Mouse (Mus musculus): ENCODE data around the gene Gm43064. TPM values are rescaled to one million over a fixed set of nuclear protein-coding genes. Genes with fewer than 3 reads are reported as not detected.
"Not testable (repeated sequence)": the region's sequence is repeated elsewhere in the genome, so short reads cannot be mapped to it uniquely, and the experiment has no call there.

Gene Gm43064
- total RNA-seq, 2 experiments from 2014 or later = 0.27 to 0.31 TPM

DNA sequence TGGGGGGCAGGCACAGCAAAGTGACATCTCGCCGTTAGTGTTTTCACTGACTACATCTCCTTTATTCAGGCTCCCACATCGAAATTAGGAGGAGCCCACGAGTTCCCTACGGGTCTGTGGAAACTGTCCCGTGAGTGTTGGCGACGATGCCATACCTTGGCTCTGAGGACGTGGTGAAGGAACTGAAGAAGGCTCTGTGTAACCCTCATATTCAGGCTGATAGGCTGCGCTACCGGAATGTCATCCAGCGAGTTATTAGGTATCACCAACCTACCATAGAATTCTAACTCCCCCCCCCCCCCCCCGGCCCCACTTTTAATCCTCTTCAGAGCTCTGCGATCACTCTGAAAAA, 402 bp downstream of the Gm43064 start:
- DNase-seq (ENCODE audit: low spot score in 2 of 2) = no peak
- peak overlapping the region; percentile 97 for H3K4me3 ChIP-seq
- peak overlapping the region; percentile 95 for H3K27ac ChIP-seq
- no peak for TF ChIP-seq CTCF (conservative IDR thresholded peaks at IDR 0.05)

DNA sequence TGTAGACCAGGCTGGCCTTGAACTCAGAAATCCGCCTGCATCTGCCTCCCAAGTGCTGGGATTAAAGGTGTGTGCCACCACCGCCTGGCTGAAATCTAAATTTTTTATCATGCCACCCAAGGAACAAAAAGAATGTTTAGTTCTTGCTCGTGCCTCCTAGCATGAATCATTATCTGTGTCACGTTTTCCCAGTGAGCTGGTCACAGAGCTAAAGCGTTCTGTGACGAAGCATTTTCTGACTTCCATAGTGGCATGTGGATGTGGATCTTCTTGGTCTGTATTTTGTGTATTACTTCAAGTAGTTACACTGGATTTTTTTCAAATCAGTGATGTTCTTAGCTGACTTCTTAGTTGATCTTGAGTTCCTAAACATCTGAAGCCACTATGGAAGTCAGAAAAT, 1.6 kb downstream of the Gm43064 start:
- Histone ChIP-seq H3K4me3 (no peak overlapping the region), H3K27ac (no peak overlapping the region)
- no peak for DNase-seq (ENCODE audit: low spot score in 2 of 2)
- TF ChIP-seq CTCF (conservative IDR thresholded peaks at IDR 0.05) = no peak

- no peak overlapping the region for H3K27ac ChIP-seq
- no peak for DNase-seq (ENCODE audit: low spot score in 2 of 2)
- TF ChIP-seq CTCF (conservative IDR thresholded peaks at IDR 0.05) = peak; percentile 39
- H3K4me3 ChIP-seq = no peak overlapping the region
Measured at GRCm38 (mm10) chr3:103827548-103827947, 18.2 kb downstream of the Gm43064 start.

DNA sequence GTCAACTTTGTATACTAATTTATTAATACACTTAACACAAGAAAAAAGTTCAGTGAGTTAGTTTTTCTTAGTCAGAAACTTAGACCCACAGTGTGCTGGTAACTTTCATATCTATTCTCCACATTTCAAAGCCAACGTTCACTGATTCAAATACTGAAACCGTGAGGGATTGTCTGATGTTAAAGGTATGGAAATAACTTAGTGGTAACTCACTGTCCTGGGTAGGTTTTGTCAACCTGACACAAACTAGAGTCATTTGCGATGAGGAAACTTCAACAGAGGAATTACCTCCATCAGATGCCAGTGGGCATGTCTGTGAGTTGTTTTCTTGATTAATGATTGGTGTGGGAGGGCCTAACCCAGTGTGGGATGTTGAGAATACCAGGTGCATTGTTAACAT, 19.7 kb downstream of the Gm43064 start:
- no peak for DNase-seq (ENCODE audit: low spot score in 2 of 2)
- TF ChIP-seq CTCF (conservative IDR thresholded peaks at IDR 0.05) = no peak
- Histone ChIP-seq H3K4me3 (no peak overlapping the region), H3K27ac (no peak overlapping the region)

DNA sequence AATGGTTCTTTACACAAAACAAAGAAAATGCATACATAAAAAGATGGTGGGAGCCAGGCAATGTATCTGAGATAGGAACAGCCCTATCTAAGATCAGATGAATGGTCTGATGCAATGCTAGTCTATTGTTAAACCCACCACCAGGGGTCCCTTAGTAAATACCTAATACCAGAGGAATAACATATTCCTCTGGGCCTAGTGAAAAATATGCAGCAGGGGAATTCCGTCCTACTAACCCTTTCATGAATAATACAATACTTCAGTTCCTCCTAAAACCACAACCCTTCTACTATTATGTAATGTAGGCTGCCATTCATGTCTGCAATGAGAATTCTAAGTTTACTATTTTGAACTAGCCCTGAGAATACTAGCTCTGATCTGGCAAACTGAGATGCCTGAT, 21.3 kb downstream of the Gm43064 start:
- DNase-seq (ENCODE audit: low spot score in 2 of 2); H3K27ac ChIP-seq: not testable (repeated sequence)
- peak; percentile 55 for TF ChIP-seq CTCF (conservative IDR thresholded peaks at IDR 0.05)

GRCm38 (mm10) chr3:103831146-103831545, 21.8 kb downstream of the Gm43064 start:
- no peak overlapping the region for H3K27ac ChIP-seq
- DNase-seq (ENCODE audit: low spot score in 2 of 2) = no peak
- no peak overlapping the region for H3K4me3 ChIP-seq
- TF ChIP-seq CTCF (conservative IDR thresholded peaks at IDR 0.05) = no peak

More for the DNA sequence above, 21.3 kb downstream of the Gm43064 start:
- H3K4me3 ChIP-seq = not testable (repeated sequence)

DNA sequence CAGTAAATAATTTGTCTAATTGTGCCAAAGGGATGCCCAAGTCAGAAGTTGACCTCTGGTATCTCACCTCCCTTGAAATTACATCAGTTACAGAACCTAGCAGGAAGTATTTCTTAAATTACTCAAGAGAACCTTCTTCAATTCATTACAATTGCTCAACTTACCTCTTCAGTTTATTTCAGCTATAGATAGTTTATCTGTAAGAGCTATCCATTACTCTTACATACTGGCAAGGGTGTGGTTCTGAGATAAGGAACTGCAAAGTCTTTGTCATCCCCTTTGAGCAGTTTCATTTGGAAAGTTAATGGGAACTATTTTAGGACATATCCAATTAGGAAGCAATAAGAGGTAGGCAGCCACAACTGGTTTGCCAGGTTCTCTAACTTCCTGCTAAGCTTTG, 23.1 kb downstream of the Gm43064 start, which contains the start of gene Bcl2l15:
Gene Bcl2l15, plus strand, starts transcription at position 176 of the 400 bp plus-strand sequence.
- Histone ChIP-seq H3K4me3 (no peak within 1 kb of the TSS), H3K27ac (no peak within 1 kb of the TSS)
- TF ChIP-seq CTCF (conservative IDR thresholded peaks at IDR 0.05) = no peak
- no peak for DNase-seq (ENCODE audit: low spot score in 2 of 2)

DNA sequence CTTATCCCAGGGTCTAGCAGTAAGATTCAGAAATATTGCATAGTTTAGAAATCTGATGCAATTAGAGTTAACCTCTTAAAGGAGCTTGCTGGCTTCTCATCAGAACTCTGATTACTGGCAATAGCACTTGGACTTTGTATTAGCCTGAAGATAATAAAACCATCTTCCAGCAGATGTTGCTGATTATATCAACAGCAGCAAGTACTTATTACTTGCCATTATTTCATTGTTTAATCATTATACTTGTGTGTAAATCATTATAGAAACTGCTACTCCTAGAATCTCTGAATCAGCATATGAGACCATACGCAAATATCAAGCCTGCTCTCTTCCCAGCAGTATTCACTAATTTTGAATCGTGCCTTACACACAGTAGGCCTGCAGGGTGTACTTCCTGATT, 24.6 kb downstream of the Gm43064 start:
- no peak for TF ChIP-seq CTCF (conservative IDR thresholded peaks at IDR 0.05)
- H3K4me3 ChIP-seq = no peak overlapping the region
- H3K27ac ChIP-seq = no peak overlapping the region
- no peak for DNase-seq (ENCODE audit: low spot score in 2 of 2)

DNA sequence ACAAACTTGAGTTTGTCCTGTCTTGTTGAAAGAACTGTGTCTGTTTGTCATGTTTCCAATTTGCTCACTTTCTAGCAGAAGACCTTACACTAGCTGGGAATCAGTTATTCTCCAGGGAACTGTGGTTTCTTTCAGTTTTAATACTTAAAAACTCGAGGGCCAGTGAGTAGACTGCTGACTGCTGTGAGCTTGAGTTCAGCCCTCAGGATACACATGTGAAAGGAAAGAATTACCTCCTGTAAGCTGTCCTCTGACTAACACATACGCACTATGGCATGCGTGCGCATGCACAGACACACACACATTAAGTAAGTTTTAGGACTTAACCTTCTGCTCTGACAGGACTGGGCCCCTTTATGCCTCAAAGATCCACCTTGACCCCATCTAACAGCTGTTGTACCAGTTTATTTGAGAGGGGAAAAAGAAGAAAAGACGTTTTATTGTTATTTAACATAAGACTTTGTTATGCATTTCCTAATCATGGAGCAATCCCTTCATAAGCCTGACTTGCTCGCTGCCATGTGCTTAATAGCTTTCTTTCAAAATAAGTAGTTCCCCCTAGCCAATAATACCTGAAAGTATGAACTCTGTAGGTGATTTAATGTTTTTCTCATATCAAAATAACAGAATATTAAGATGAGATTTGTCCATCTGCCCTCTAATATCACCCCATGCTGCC, 26.0 kb downstream of the Gm43064 start:
- no peak for DNase-seq (ENCODE audit: low spot score in 2 of 2)
- Histone ChIP-seq H3K4me3 (no peak overlapping the region), H3K27ac (peak overlapping the region; percentile 25; the same call in 1 of the 2 replicates)
- no peak for TF ChIP-seq CTCF (conservative IDR thresholded peaks at IDR 0.05)

- no peak for DNase-seq (ENCODE audit: low spot score in 2 of 2)
- TF ChIP-seq CTCF (conservative IDR thresholded peaks at IDR 0.05) = 0 out of 2 replicates have a peak, but pooled peaks have one; percentile 8
- Histone ChIP-seq H3K27ac (peak overlapping the region; percentile 25), H3K4me3 (peak overlapping the region; percentile 23; the same call in 1 of the 2 replicates)
Measured at GRCm38 (mm10) chr3:103835951-103836310, 26.6 kb downstream of the Gm43064 start.

- TF ChIP-seq CTCF (conservative IDR thresholded peaks at IDR 0.05) = no peak
- H3K4me3 ChIP-seq = peak overlapping the region; percentile 23; the same call in 1 of the 2 replicates
- peak overlapping the region; percentile 25 for H3K27ac ChIP-seq
- no peak for DNase-seq (ENCODE audit: low spot score in 2 of 2)
Measured at GRCm38 (mm10) chr3:103836453-103836852, 27.1 kb downstream of the Gm43064 start.

DNA sequence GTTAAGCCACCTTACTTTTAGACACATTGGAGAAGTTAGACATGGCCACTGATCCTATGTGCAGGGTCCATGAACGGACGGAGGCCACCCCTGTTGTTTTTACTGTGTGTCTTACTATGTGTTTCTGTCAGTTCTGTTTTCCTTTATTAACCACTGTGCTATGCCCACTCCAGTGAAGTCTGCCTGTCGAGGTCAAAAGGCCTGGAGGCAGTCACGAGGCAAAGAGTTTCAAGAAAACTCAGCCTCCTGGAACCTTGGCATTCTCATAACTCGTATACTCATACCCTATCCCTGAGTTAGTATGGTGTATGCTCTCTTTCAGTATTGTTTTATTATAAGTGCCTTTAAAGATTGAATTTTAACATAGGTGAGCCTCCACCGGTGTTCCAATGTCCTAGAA, 30.3 kb downstream of the Gm43064 start:
- Histone ChIP-seq H3K4me3 (no peak overlapping the region), H3K27ac (no peak overlapping the region)
- no peak for DNase-seq (ENCODE audit: low spot score in 2 of 2)
- no peak for TF ChIP-seq CTCF (conservative IDR thresholded peaks at IDR 0.05)

DNA sequence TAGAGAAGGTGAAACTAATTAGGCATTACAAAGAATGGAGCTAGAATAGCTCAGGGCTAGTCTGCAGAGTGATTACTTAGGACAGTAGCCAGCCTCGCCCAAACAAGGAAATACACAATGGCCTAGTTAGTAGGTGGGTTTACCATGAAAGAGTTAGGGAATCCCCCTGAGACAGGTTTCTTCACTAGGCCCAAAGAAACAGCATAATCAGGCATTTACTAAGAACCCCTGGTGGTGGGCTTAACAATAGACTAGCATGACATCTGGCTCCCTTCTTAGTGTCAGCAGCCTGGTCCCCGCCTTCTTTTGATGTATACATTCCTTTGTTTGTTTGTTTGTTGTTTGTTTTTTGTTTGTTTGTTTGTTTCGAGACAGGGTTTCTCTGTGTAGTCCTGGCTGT, 30.8 kb downstream of the Gm43064 start:
- DNase-seq (ENCODE audit: low spot score in 2 of 2); H3K27ac ChIP-seq; H3K4me3 ChIP-seq: not testable (repeated sequence)

GRCm38 (mm10) chr3:103840946-103841345, 31.6 kb downstream of the Gm43064 start:
- DNase-seq (ENCODE audit: low spot score in 2 of 2); H3K27ac ChIP-seq; H3K4me3 ChIP-seq: not testable (repeated sequence)
